Mouse (Mus musculus) macrophage (primary cell): ENCODE measurements around the gene Gm49354. TPM values are rescaled to one million over a fixed set of nuclear protein-coding genes. Genes with fewer than 3 reads are reported as not detected.
A peak's percentile ranks its signal among the peaks of the same experiment; 100 is the strongest.
"Not testable (repeated sequence)": the region's sequence is repeated elsewhere in the genome, so short reads cannot be mapped to it uniquely, and the experiment has no call there.

Experiments used
- H3K27ac ChIP-seq: fragments of 350-480 bp; formaldehyde crosslinking; 2 replicates; pipeline ENCODE4 v1.9.0; 2021
- H3K36me3 ChIP-seq: fragments of 350-480 bp; formaldehyde crosslinking; 2 replicates; pipeline ENCODE4 v1.9.0; 2021; ENCODE audit errors: inconsistent target
- H3K4me3 ChIP-seq: fragments of 350-480 bp; formaldehyde crosslinking; 2 replicates; pipeline ENCODE4 v1.9.0; 2021; ENCODE audit errors: inconsistent target
- H3K79me2 ChIP-seq: fragments of 350-480 bp; formaldehyde crosslinking; 2 replicates; pipeline ENCODE4 v1.9.0; 2021; ENCODE audit errors: inconsistent target
- WGBS: methylation state at CpG from one replicate; pipeline ENCODE4 v1.1.7; 2026; ENCODE audit warnings: inconsistent platforms; ENCODE audit not compliant: missing documents; 5-methylcytosine and 5-hydroxymethylcytosine counted together
- polyA plus RNA-seq: library from polyadenylated mRNA; stranded (reverse); fragments of 250-400 nt; gene quantifications from 3 replicates; pipeline ENCODE4 v1.2.4, GENCODE M21; 2018; ENCODE audit warnings: inconsistent platforms

Gene Gm49354
- polyA plus RNA-seq, 1 experiment from 2014 or later: not detected

GRCm38 (mm10) chr13:59779744-59780264, 2.2 kb downstream of the Gm49354 start:
- H3K36me3 ChIP-seq: peaks cover 94% of the 10 kb centered on the region
- not testable (repeated sequence) for H3K4me3 ChIP-seq, H3K27ac ChIP-seq, H3K79me2 ChIP-seq
- 100% methylated on average over 1 of the region's 1 CpGs for WGBS

GRCm38 (mm10) chr13:59779213-59779612, 2.8 kb downstream of the Gm49354 start:
- 74% methylated on average over 4 of the region's 4 CpGs for WGBS
- Histone ChIP-seq H3K27ac (no peak overlapping the region), H3K4me3 (no peak overlapping the region), H3K79me2 (peaks cover 6% of the 10 kb centered on the region; the same call in 1 of the 2 replicates), H3K36me3 (peaks cover 94% of the 10 kb centered on the region)

DNA sequence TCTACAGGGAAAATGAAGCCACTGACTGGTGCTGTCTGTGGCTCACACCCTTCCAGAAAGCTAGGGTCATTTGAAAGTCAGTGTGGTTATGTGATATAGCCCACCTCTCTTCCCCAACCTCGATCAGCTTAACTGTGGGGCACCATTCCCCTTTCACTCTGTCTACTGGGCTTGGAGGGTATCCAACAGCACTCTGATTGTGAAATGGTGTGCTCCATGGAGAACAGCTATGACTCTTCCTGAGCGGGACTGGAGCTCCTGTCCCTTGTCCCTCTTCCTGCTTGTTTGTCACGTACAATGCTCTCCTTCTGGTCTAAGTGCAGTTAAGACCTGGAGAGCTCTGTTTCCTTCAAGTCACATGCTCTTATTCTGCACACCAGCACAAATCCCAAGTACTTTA, 6.9 kb downstream of the Gm49354 start:
- WGBS: 58% methylated on average over 3 of the region's 3 CpGs
- H3K36me3 ChIP-seq: peaks cover 74% of the 10 kb centered on the region

DNA sequence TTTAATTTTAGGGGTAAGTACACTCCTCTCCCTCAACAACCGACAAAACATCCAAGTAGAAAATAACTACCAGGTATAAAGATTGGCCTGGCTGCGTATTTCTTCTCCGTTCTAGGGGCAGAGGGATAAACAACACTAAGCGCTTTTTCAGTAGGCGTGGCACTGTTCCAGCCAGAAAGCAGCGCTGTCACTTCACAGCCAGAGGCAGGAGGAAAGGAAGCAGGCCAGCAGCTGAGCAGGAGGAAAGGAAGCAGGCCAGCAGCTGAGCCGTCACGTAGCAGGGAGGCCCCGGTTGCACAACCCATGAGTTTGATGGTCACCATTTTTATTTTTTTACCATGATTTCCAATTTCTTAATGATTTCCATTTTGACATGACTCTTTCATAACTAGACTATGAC, 10.8 kb downstream of the Gm49354 start:
- Histone ChIP-seq H3K36me3 (peaks cover 41% of the 10 kb centered on the region), H3K27ac (peak overlapping the region; percentile 84), H3K79me2 (peaks cover 35% of the 10 kb centered on the region), H3K4me3 (peak overlapping the region; percentile 38; the same call in 1 of the 2 replicates)
- WGBS: 1% methylated on average over 7 of the region's 9 CpGs

More for the DNA sequence above, 6.9 kb downstream of the Gm49354 start:
- Histone ChIP-seq H3K27ac (no peak overlapping the region), H3K4me3 (no peak overlapping the region), H3K79me2 (peaks cover 6% of the 10 kb centered on the region; the same call in 1 of the 2 replicates)

DNA sequence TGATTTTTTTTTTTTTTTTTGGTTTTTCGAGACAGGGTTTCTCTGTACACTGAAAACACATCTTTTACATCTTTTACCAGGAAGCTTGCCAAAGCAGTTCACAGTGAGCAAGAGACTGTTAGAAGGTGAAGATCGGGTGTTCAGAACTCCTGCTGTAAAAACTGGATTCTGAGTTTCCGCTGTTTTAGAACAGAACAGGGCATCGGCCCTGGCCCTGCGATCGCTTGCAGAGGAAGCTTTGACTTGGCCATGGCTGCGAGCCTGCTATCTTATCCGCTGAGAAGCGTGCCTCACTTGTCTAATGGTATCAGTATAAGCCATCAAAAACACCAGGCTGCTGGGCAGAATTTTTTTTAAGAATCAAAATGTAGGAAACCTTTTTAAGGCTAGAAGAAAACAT, 11.2 kb downstream of the Gm49354 start:
- peaks cover 37% of the 10 kb centered on the region for H3K36me3 ChIP-seq
- peak overlapping the region; percentile 84 for H3K27ac ChIP-seq
- peak overlapping the region; percentile 38 for H3K4me3 ChIP-seq
- WGBS: 19% methylated on average over 9 of the region's 9 CpGs
- peaks cover 39% of the 10 kb centered on the region for H3K79me2 ChIP-seq

GRCm38 (mm10) chr13:59770164-59770562, 11.9 kb downstream of the Gm49354 start:
- peaks cover 30% of the 10 kb centered on the region for H3K36me3 ChIP-seq
- H3K79me2 ChIP-seq: peaks cover 45% of the 10 kb centered on the region
- H3K27ac ChIP-seq: peak overlapping the region; percentile 84
- H3K4me3 ChIP-seq: peak overlapping the region; percentile 38
- under 1% methylated on average over 28 of the region's 28 CpGs for WGBS

GRCm38 (mm10) chr13:59769296-59770163, 12.5 kb downstream of the Gm49354 start, which contains the start of gene Isca1:
Gene Isca1 (minus strand): TSS chr13:59769810.
- H3K4me3 ChIP-seq: peak within 1 kb of the TSS; percentile 68
- peaks cover 24% of the 10 kb centered on the region for H3K36me3 ChIP-seq
- peaks cover 45% of the 10 kb centered on the region for H3K79me2 ChIP-seq
- H3K27ac ChIP-seq: peak within 1 kb of the TSS; percentile 84
- WGBS: under 1% methylated on average over 89 of the region's 91 CpGs

DNA sequence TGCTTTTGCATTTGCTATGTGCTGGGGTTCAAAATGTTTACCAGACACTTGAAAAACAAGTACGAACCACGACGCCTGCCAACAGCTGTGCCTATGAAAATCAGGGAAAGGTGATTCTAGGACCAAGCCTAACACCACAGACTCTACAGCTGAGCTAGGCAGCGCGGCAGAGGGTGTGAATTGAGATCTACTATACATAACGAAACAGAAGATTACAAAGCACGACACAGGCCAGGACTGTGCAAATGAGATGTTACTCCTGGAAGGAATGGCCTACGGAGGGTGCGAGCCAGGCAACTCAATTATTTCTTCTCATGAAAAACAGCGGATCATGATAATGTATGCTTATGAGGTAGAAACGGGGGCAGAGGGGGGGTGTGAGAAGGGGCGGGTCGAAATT, 13.5 kb downstream of the Gm49354 start:
- 55% methylated on average over 11 of the region's 13 CpGs for WGBS
- Histone ChIP-seq H3K4me3 (peak overlapping the region; percentile 68), H3K79me2 (peaks cover 54% of the 10 kb centered on the region), H3K36me3 (peaks cover 14% of the 10 kb centered on the region), H3K27ac (no peak overlapping the region)

DNA sequence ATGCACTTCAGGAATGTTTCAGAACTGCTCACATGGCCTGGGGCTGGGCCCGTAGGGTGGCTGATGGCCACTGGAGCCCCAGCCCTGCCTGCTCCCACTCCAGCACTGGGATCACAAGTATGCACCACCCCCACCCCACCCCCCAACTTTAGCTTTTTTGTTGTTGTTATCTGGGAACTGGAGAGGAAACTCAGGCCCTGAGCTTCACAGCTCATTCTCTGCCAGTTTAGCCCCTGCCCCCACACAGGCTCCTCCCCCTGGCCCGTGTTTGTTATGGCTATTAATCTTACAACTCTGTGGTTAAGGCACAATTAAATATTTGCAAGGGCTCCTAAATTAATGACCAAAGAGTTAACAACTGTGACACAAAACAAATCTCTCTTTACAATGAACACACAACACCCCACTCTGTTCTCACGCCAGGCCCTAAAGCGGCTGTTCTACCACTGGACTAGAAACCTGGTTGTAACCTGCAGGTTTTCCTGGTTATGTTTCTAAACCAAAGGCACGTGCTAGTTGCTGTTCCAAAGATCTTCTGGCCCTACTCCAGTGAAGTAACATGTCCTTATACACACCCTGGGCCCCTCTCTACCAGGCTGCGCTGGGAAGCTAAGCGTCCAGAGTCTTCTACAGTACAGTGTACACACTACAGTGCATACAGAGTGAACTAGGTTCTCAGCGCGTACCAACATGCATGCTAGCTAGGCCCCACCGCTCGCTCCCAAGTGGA, 15.1 kb downstream of the Gm49354 start:
- 0 out of 2 replicates have a peak, but pooled peaks cover 10% of the 10 kb centered on the region for H3K36me3 ChIP-seq
- no peak overlapping the region for H3K4me3 ChIP-seq
- 81% methylated on average over 11 of the region's 11 CpGs for WGBS

GRCm38 (mm10) chr13:59762791-59763190, 19.3 kb downstream of the Gm49354 start:
- H3K36me3 ChIP-seq: peaks cover 18% of the 10 kb centered on the region; the same call in 1 of the 2 replicates
- H3K4me3 ChIP-seq: no peak overlapping the region
- no peak overlapping the region for H3K27ac ChIP-seq
- H3K79me2 ChIP-seq: peaks cover 47% of the 10 kb centered on the region
- WGBS: 93% methylated on average over 7 of the region's 7 CpGs

More for the DNA sequence above, 15.1 kb downstream of the Gm49354 start:
- Histone ChIP-seq H3K79me2 (peaks cover 61% of the 10 kb centered on the region), H3K27ac (no peak overlapping the region)

GRCm38 (mm10) chr13:59756906-59757305, 25.1 kb downstream of the Gm49354 start:
- 91% methylated on average over 7 of the region's 7 CpGs for WGBS

GRCm38 (mm10) chr13:59750310-59750709, 31.7 kb downstream of the Gm49354 start:
- Histone ChIP-seq H3K27ac (no peak overlapping the region), H3K36me3 (peaks cover 6% of the 10 kb centered on the region; the same call in 1 of the 2 replicates), H3K4me3 (no peak overlapping the region), H3K79me2 (no peaks in the 10 kb centered on the region)
- 76% methylated on average over 12 of the region's 12 CpGs for WGBS

More at GRCm38 (mm10) chr13:59756906-59757305, 25.1 kb downstream of the Gm49354 start:
- H3K79me2 ChIP-seq: no peaks in the 10 kb centered on the region
- no peak overlapping the region for H3K27ac ChIP-seq
- no peak overlapping the region for H3K4me3 ChIP-seq
- peaks cover 24% of the 10 kb centered on the region; the same call in 1 of the 2 replicates for H3K36me3 ChIP-seq

DNA sequence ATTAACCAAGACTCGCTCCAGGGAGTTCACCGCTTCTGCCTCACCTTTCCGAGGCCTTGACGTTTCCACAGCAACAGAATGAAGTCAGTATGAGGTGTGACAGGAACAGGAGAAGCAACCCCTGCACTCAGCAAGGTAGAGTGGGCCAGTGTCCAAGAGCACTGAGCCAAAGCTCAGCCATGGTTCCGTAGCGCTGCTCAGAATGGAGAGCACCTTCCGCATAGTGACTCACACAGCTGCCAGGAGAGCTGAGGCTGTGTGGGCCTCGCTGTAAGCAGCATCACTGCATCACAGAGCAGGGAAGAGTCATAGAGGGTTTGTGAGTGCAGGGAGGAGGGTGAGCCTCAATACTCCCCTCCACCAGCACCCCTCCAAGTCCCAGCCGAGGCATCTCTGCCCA, 35.3 kb downstream of the Gm49354 start, which contains the start of gene 1700014D04Rik:
Gene 1700014D04Rik, minus strand, starts transcription at position 42 of the 400 bp plus-strand sequence.
- 91% methylated on average over 9 of the region's 9 CpGs for WGBS
- Histone ChIP-seq H3K4me3 (no peak within 1 kb of the TSS), H3K79me2 (no peaks in the 10 kb centered on the region), H3K27ac (no peak within 1 kb of the TSS), H3K36me3 (no peaks in the 10 kb centered on the region)

GRCm38 (mm10) chr13:59746164-59746563, 35.9 kb downstream of the Gm49354 start:
- Histone ChIP-seq H3K4me3 (no peak overlapping the region), H3K79me2 (no peaks in the 10 kb centered on the region), H3K27ac (no peak overlapping the region), H3K36me3 (no peaks in the 10 kb centered on the region)
- 96% methylated on average over 6 of the region's 6 CpGs for WGBS
